Mouse (Mus musculus): Measurements from ENCODE around the gene Trim59.

Trim59 gene

GRCm38 (mm10) chr3:69004437-69005337 is 39.9 kb downstream of the Trim59 start, which contains the start of the genes Ift80 and Smc4:
Ift80 (minus strand) TSS chr3:69004570.
Smc4 (plus strand) TSS chr3:69004738.
- peak; percentile 95 for DNase-seq

- no peak for DNase-seq
These were observed 40.5 kb downstream of the Trim59 start for GRCm38 (mm10) chr3:69004055-69004436.

- no peak for DNase-seq
These were observed 41.8 kb downstream of the Trim59 start for GRCm38 (mm10) chr3:69002781-69003180.

GRCm38 (mm10) chr3:68986550-68986949 is 58.0 kb downstream of the Trim59 start:
- no peak for DNase-seq

Measured in thymus, postnatal 4 days (tissue).